Mouse (Mus musculus) brain, embryonic 14.5 days (tissue): ENCODE data around the gene Ifna14. TPM values are rescaled to one million over a fixed set of nuclear protein-coding genes. Genes with fewer than 3 reads are reported as not detected.

Experiments
- DNase-seq: peaks from one replicate; pipeline ENCODE4 v3.0.0-alpha.2; 2011; ENCODE audit warnings: low read depth
- CTCF ChIP-seq: fragments of 200-500 bp; IDR thresholded peaks from 2 replicates; pipeline ENCODE4 v1.5.1; 2012; ENCODE audit warnings: inconsistent platforms, mild to moderate bottlenecking, moderate library complexity, borderline replicate concordance; ENCODE audit not compliant: insufficient read depth, insufficient read length; ENCODE audit errors: extremely low read depth
- POLR2A ChIP-seq: fragments of 200-500 bp; IDR thresholded peaks from 2 replicates; pipeline ENCODE4 v1.6.1; 2012; ENCODE audit warnings: mild to moderate bottlenecking, inconsistent platforms, borderline replicate concordance; ENCODE audit not compliant: poor library complexity, insufficient read depth, insufficient read length, severe bottlenecking; ENCODE audit errors: extremely low read depth
- polyA plus RNA-seq: library from polyadenylated mRNA; depleted of rRNA; stranded (reverse); fragments of >200 nt; gene quantifications from 2 replicates; pipeline ENCODE4 v1.2.3, GENCODE M21; 2012; rRNA removed

Ifna14 gene
- polyA plus RNA-seq, 1 experiment = not detected

GRCm38 (mm10) chr4:88530271-88530670 lies 41.3 kb downstream of the Ifna14 start:
- TF ChIP-seq POLR2A = no peak
- TF ChIP-seq CTCF = no peak
- no peak for DNase-seq

- no peak for DNase-seq
- TF ChIP-seq POLR2A (no peak), CTCF (no peak)
Measured at GRCm38 (mm10) chr4:88526379-88527049, 45.1 kb downstream of the Ifna14 start.

GRCm38 (mm10) chr4:88525393-88525792 lies 46.2 kb downstream of the Ifna14 start:
- DNase-seq = no peak
- TF ChIP-seq CTCF (no peak), POLR2A (no peak)

GRCm38 (mm10) chr4:88523241-88523640 lies 48.4 kb downstream of the Ifna14 start:
- DNase-seq = no peak
- TF ChIP-seq CTCF = peak; percentile 50; the same call in 1 of the 2 replicates
- no peak for TF ChIP-seq POLR2A

- no peak for DNase-seq
Measured at GRCm38 (mm10) chr4:88522674-88523073, 48.9 kb downstream of the Ifna14 start, which contains the start of gene Ifnb1. Ifnb1 (minus strand) TSS chr4:88522774.

More at GRCm38 (mm10) chr4:88522674-88523073, 48.9 kb downstream of the Ifna14 start, which contains the start of gene Ifnb1:
- TF ChIP-seq CTCF (no peak), POLR2A (no peak)

Other genes with a start within 250 kb of the Ifna14 start
- gene Hacd4, start 132.9 kb downstream of the Ifna14 start, polyA plus RNA-seq = 0.98 and 1.7 TPM in 2 replicates
- not detected in 2 replicates for gene Ifnb1, start 49.0 kb downstream of the Ifna14 start, polyA plus RNA-seq
- gene Ifna15, start 13.6 kb downstream of the Ifna14 start, polyA plus RNA-seq = not detected in 2 replicates
- gene Ifna9, start 20.6 kb upstream of the Ifna14 start, polyA plus RNA-seq = not detected in 2 replicates
- not detected in 2 replicates for gene Ifna12, start 31.6 kb upstream of the Ifna14 start, polyA plus RNA-seq
- not detected in 2 replicates for gene C87499, start 62.6 kb upstream of the Ifna14 start, polyA plus RNA-seq
- gene Ifna13, start 72.7 kb upstream of the Ifna14 start, polyA plus RNA-seq = not detected in 2 replicates
- not detected in 2 replicates for gene Ifna16, start 105.1 kb upstream of the Ifna14 start, polyA plus RNA-seq
- gene Ifna2, start 112.1 kb upstream of the Ifna14 start, polyA plus RNA-seq = not detected in 2 replicates
- gene Ifnab, start 119.6 kb upstream of the Ifna14 start, polyA plus RNA-seq = not detected in 2 replicates
- gene Gm26566, start 150.0 kb upstream of the Ifna14 start, polyA plus RNA-seq = 1.2 and 2.4 TPM in 2 replicates
- gene Klhl9, start 150.7 kb upstream of the Ifna14 start, polyA plus RNA-seq = 45.5 and 69.0 TPM in 2 replicates
- gene Gm13271, start 183.1 kb upstream of the Ifna14 start, polyA plus RNA-seq = not detected in 2 replicates
- not detected in 2 replicates for gene Gm13283, start 188.3 kb upstream of the Ifna14 start, polyA plus RNA-seq
- gene Gm13290, start 202.0 kb upstream of the Ifna14 start, polyA plus RNA-seq = not detected in 2 replicates
- not detected in 2 replicates for gene Gm13289, start 205.1 kb upstream of the Ifna14 start, polyA plus RNA-seq
- gene Gm13272, start 208.1 kb upstream of the Ifna14 start, polyA plus RNA-seq = 0.11 TPM in 1 of 2 replicates, not detected in the other
- not detected in 2 replicates for gene Ifnz, start 210.3 kb upstream of the Ifna14 start, polyA plus RNA-seq
- gene Gm13276, start 213.9 kb upstream of the Ifna14 start, polyA plus RNA-seq = not detected in 2 replicates
- not detected in 2 replicates for gene Gm13277, start 216.8 kb upstream of the Ifna14 start, polyA plus RNA-seq
- not detected in 2 replicates for gene Gm13278, start 219.8 kb upstream of the Ifna14 start, polyA plus RNA-seq
- gene Gm13275, start 222.7 kb upstream of the Ifna14 start, polyA plus RNA-seq = not detected in 2 replicates
- not detected in 2 replicates for gene Gm13279, start 225.6 kb upstream of the Ifna14 start, polyA plus RNA-seq
- gene Gm13285, start 227.9 kb upstream of the Ifna14 start, polyA plus RNA-seq = not detected in 2 replicates
- not detected in 2 replicates for gene Gm13287, start 231.5 kb upstream of the Ifna14 start, polyA plus RNA-seq
- not detected in 2 replicates for gene Gm13288, start 233.7 kb upstream of the Ifna14 start, polyA plus RNA-seq
- 0.15 TPM in 1 of 2 replicates, not detected in the other for gene Ifna7, start 244.4 kb upstream of the Ifna14 start, polyA plus RNA-seq
- not detected in 2 replicates for gene Ifna11, start 248.2 kb upstream of the Ifna14 start, polyA plus RNA-seq